Mouse (Mus musculus) MN1 (cell line): ENCODE data around the gene Polr2e.

Source experiments
- DNase-seq: peaks from one replicate; pipeline ENCODE4 v3.0.0-alpha.2; 2016; ENCODE audit warnings: low spot score

The Polr2e gene

GRCm38 (mm10) chr10:79987771-79988505, 51.7 kb downstream of the Polr2e start:
- no peak for DNase-seq

GRCm38 (mm10) chr10:79986963-79987362, 52.6 kb downstream of the Polr2e start:
- peak; percentile 93 for DNase-seq

GRCm38 (mm10) chr10:79986232-79986878, 53.2 kb downstream of the Polr2e start:
- DNase-seq = peak; percentile 63
